Mouse (Mus musculus): ENCODE results near the gene Zfp592. TPM values are rescaled to one million over a fixed set of nuclear protein-coding genes. Genes with fewer than 3 reads are reported as not detected.

Zfp592 gene
- total RNA-seq (2014; rRNA removed): 30.9 and 47.4 TPM in 2 replicates
- 4.3 TPM in 2 replicates for polyA plus RNA-seq (2015; fragmentation: Nextera tagmentation; extraction: Ambion mirVana)

DNA sequence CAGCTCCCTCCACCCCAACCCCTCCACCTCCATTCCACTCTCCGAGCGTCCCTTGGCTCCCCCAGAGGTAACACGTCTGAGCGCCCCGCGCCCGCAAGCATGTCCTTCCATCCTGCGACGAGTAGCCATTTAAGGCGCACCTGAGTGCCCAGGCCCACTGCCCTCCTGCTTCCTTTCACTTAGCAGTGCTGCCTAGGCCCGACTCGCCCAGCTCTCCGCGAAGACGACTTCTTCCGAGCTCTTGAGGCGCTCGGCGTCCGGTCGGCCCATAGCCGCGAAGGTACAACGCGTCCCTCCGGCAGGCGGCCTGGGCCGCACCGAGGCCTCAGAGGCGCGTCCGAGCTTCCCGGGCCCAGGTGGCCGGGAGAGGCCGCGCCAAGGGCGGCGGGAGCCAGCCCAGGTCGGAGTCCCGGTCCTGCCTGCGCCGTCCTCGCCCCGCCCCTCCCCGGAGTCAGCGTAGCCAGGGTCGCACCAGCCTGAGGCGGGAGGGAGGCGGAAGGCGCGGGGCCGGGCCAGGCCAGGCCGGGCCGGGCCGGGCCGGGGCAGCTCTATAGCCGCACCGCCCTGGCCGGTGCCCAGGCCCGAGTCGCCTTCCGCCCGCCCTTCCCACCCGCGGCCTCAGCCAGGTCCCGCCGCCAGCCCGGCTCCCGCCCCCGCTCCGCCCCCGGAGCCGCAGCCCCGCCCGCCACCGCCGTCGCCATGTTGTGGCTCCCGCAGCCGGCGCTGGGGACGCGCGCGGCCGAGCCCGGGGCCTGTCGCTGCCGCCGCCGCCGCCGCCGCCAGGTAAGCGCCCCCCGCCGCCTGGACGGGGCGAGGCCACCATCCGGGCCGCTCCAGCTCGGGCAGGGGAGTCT, at the start of gene Zfp592:
Zfp592 (plus strand) TSS at position 702 of the 854 bp plus-strand sequence.
- WGBS: under 1% methylated on average over 74 of the region's 102 CpGs

GRCm38 (mm10) chr7:80947445-80948350, 45.8 kb upstream of the Zfp592 start, which contains the start of gene Sec11a:
Sec11a (minus strand) TSS chr7:80947780.
- no peaks in the 10 kb centered on the region for H3K36me3 ChIP-seq (ENCODE audit: insufficient read depth, low read length)
- TF ChIP-seq CTCF (IDR thresholded peaks at IDR 0.05; ENCODE audit: low read depth): 0 out of 2 replicates have a peak, but pooled peaks have one; percentile 1
- ATAC-seq (peak; percentile 99), DNase-seq (ENCODE audit: low spot score) (peak; percentile 96)
- peak within 1 kb of the TSS; percentile 75 for H3K9ac ChIP-seq (replicated peaks; ENCODE audit: low read length)
- H3K4me2 ChIP-seq (ENCODE audit: low read depth, low read length): peak within 1 kb of the TSS; percentile 97
- no peaks in the 10 kb centered on the region for H3K9me3 ChIP-seq (ENCODE audit: low read length)
- peak within 1 kb of the TSS; percentile 68 for H3K4me3 ChIP-seq (ENCODE audit: low read length)
- H3K27ac ChIP-seq: peak within 1 kb of the TSS; percentile 98
- WGBS: 2% methylated on average over 44 of the region's 44 CpGs
- H3K4me1 ChIP-seq (ENCODE audit: insufficient read depth, low read length): peaks cover 2% of the 10 kb centered on the region; the same call in 1 of the 2 replicates
- H3K27me3 ChIP-seq (ENCODE audit: insufficient read depth, low read length): no peaks in the 10 kb centered on the region

More for the DNA sequence above, at the start of gene Zfp592:
- Histone ChIP-seq H3K27ac (peak within 1 kb of the TSS; percentile 98), H3K9me3 (ENCODE audit: low read length) (no peaks in the 10 kb centered on the region), H3K4me3 (ENCODE audit: low read length) (peak within 1 kb of the TSS; percentile 94), H3K9ac (replicated peaks; ENCODE audit: low read length) (peak within 1 kb of the TSS; percentile 98), H3K4me2 (ENCODE audit: low read depth, low read length) (peak within 1 kb of the TSS; percentile 87), H3K4me1 (ENCODE audit: insufficient read depth, low read length) (peaks cover 8% of the 10 kb centered on the region), H3K27me3 (ENCODE audit: insufficient read depth, low read length) (no peaks in the 10 kb centered on the region), H3K36me3 (ENCODE audit: insufficient read depth, low read length) (no peaks in the 10 kb centered on the region)
- DNase-seq (ENCODE audit: low spot score) (peak; percentile 85), ATAC-seq (peak; percentile 92)
- no peak; the same call in 1 of the 2 replicates for TF ChIP-seq CTCF (IDR thresholded peaks at IDR 0.05; ENCODE audit: low read depth)

GRCm38 (mm10) chr7:80951461-80951860, 42.0 kb upstream of the Zfp592 start:
- H3K36me3 ChIP-seq (ENCODE audit: insufficient read depth, low read length): no peaks in the 10 kb centered on the region
- H3K4me3 ChIP-seq (ENCODE audit: low read length): no peak overlapping the region
- no peak overlapping the region for H3K9ac ChIP-seq (replicated peaks; ENCODE audit: low read length)
- no peaks in the 10 kb centered on the region for H3K27me3 ChIP-seq (ENCODE audit: insufficient read depth, low read length)
- 89% methylated on average over 4 of the region's 4 CpGs for WGBS
- H3K4me1 ChIP-seq (ENCODE audit: insufficient read depth, low read length): 0 out of 2 replicates have a peak, but pooled peaks cover 2% of the 10 kb centered on the region
- ATAC-seq (no peak), DNase-seq (ENCODE audit: low spot score) (no peak)
- TF ChIP-seq CTCF (IDR thresholded peaks at IDR 0.05; ENCODE audit: low read depth): no peak
- H3K27ac ChIP-seq: no peak overlapping the region
- no peaks in the 10 kb centered on the region for H3K9me3 ChIP-seq (ENCODE audit: low read length)
- H3K4me2 ChIP-seq (ENCODE audit: low read depth, low read length): no peak overlapping the region

DNA sequence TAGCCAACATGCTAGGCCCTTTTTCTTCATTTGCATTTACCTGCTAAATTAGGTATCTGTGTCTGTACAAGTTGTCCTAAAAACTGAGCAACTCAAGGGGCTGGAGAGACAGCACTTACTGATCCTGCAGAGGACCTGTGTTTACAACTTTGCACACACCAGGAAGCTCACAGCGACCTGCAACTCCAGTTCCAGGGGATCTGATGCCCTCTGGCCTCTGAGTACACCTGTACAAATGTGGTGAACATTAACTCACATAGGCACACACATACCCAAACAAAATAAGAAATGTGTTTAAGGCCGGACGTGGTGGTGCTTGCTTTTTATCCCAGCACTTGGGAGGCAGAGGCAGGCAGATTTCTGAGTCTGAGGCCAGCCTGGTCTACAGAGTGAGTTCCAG, 41.3 kb upstream of the Zfp592 start:
- 65% methylated on average over 3 of the region's 3 CpGs for WGBS
- H3K27ac ChIP-seq: no peak overlapping the region
- no peak overlapping the region for H3K4me2 ChIP-seq (ENCODE audit: low read depth, low read length)
- no peak overlapping the region for H3K9ac ChIP-seq (replicated peaks; ENCODE audit: low read length)
- no peak for TF ChIP-seq CTCF (IDR thresholded peaks at IDR 0.05; ENCODE audit: low read depth)
- H3K9me3 ChIP-seq (ENCODE audit: low read length): no peaks in the 10 kb centered on the region
- no peak overlapping the region for H3K4me3 ChIP-seq (ENCODE audit: low read length)
- DNase-seq (ENCODE audit: low spot score) (no peak), ATAC-seq (no peak)
- 0 out of 2 replicates have a peak, but pooled peaks cover 2% of the 10 kb centered on the region for H3K4me1 ChIP-seq (ENCODE audit: insufficient read depth, low read length)
- no peaks in the 10 kb centered on the region for H3K27me3 ChIP-seq (ENCODE audit: insufficient read depth, low read length)
- H3K36me3 ChIP-seq (ENCODE audit: insufficient read depth, low read length): no peaks in the 10 kb centered on the region

DNA sequence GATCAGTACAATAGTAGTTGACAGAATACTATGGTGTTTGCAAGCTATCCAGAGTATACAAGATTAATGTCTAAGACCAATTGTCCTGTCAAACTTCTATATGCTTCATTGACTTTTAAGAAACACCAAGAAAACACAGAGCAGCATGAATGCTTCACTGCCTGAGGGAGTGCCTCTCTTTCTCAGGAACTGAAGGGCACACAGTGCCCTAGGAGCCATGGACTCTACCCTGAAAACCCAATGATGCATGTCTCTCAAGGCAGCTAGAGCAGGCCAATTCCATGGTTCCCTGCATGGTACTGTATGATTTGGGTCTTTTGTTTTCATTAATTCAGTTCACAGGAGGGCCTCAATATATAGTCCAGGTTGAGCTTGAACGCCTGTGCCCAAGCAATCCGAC, 39.2 kb upstream of the Zfp592 start:
- Histone ChIP-seq H3K4me2 (ENCODE audit: low read depth, low read length) (no peak overlapping the region), H3K36me3 (ENCODE audit: insufficient read depth, low read length) (no peaks in the 10 kb centered on the region), H3K4me1 (ENCODE audit: insufficient read depth, low read length) (no peaks in the 10 kb centered on the region), H3K27me3 (ENCODE audit: insufficient read depth, low read length) (no peaks in the 10 kb centered on the region), H3K9me3 (ENCODE audit: low read length) (no peaks in the 10 kb centered on the region), H3K4me3 (ENCODE audit: low read length) (no peak overlapping the region), H3K9ac (replicated peaks; ENCODE audit: low read length) (no peak overlapping the region), H3K27ac (no peak overlapping the region)
- DNase-seq (ENCODE audit: low spot score): no peak
- WGBS: 76% methylated on average over 2 of the region's 2 CpGs
- TF ChIP-seq CTCF (IDR thresholded peaks at IDR 0.05; ENCODE audit: low read depth): no peak
- ATAC-seq: no peak

DNA sequence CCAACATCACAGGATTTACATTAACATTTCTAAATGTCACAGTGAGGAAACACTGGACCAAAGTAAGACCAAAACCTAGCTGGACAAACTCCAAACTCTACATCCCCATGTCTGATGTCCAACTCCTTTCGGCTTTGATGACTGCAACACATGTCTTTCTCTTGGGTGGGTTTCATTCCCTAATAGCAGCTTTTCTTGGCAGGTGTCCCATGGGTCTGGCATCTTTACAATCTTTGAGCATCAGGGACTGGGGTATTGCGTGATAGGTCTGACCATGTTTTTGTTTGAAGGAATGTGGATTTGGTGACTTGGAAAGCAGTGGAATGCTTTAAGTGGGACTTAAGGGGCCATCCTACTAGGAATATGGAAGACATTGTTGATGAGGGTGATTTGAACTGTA, 36.6 kb upstream of the Zfp592 start:
- no peaks in the 10 kb centered on the region for H3K36me3 ChIP-seq (ENCODE audit: insufficient read depth, low read length)
- H3K4me2 ChIP-seq (ENCODE audit: low read depth, low read length): no peak overlapping the region
- no peaks in the 10 kb centered on the region for H3K4me1 ChIP-seq (ENCODE audit: insufficient read depth, low read length)
- no peak overlapping the region for H3K27ac ChIP-seq
- H3K9me3 ChIP-seq (ENCODE audit: low read length): no peaks in the 10 kb centered on the region
- ATAC-seq: no peak
- no peak overlapping the region for H3K9ac ChIP-seq (replicated peaks; ENCODE audit: low read length)
- H3K27me3 ChIP-seq (ENCODE audit: insufficient read depth, low read length): no peaks in the 10 kb centered on the region
- 62% methylated on average over 2 of the region's 2 CpGs for WGBS
- no peak for DNase-seq (ENCODE audit: low spot score)
- no peak overlapping the region for H3K4me3 ChIP-seq (ENCODE audit: low read length)
- TF ChIP-seq CTCF (IDR thresholded peaks at IDR 0.05; ENCODE audit: low read depth): no peak
